Mouse (Mus musculus) bone marrow macrophage, adult 2 months (primary cell): ENCODE results near the gene Mrpl55.

Experiments used
- CTCF ChIP-seq: IDR thresholded peaks from 2 replicates; pipeline ENCODE4 v1.5.1; 2012; ENCODE audit warnings: low read depth, mild to moderate bottlenecking, low read length, moderate library complexity
- POLR2A ChIP-seq: IDR thresholded peaks from 2 replicates; pipeline ENCODE4 v1.6.1; 2012; ENCODE audit warnings: mild to moderate bottlenecking, low read depth, low read length, borderline replicate concordance

DNA sequence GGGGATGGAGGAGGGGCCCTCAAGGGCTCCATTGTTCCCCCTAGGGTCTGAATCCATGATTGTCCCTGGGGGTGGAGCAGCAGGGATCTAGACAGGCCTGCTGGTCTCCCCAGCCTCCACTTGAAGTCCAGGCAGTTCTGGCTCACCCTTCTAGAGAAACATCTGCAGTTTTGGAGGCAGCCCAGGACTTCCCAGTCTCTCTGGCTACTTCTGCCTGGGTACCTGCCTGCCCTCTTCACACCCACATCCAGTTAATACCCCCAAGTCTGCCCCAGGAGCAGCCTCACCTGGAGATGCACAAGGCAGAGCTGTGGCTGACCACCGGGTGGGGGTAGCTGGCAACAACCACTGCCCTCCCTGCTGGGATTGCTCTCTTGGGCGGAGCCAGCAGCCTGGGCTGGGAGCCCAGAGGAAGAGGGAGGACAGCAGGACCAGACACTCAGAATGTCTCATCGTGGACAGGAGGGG, 19.4 kb upstream of the Mrpl55 start, which contains the start of gene Gjc2:
- no peak for TF ChIP-seq CTCF
- TF ChIP-seq POLR2A, result no peak
